Mouse (Mus musculus): ENCODE data around the gene Zfp385b.

GRCm38 (mm10) chr2:77802291-77802690, 17.1 kb downstream of the Zfp385b start:
- TF ChIP-seq CTCF (IDR thresholded peaks at IDR 0.05; ENCODE audit: low read depth): no peak
- TF ChIP-seq EP300 (IDR thresholded peaks at IDR 0.05; ENCODE audit: low read depth): no peak

All from liver, postnatal 0 days (tissue).